Comparison of ENCODE assay signal across 8 mouse cellular contexts in the genomic region with DNA sequence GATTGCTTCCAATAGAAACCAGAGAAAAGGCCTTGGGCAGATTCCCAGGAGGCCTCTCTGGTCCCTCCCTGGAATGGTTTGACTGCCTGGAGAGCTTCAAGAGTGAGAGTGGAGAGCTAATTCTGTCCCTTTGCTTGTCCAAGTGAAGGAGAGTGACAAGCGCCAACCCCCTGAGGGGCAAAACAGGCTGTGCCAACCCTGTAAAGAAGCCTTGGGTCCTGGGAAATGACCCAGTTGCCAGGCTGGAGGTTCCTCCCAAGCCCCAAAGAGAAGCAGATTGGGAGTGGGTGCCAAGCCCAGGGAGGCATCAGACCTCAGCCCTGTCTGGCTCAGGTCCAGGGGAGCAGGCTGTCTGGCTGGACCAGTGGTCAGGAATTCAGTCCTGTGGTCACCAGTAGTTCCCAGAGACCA. TPM values are rescaled to one million over a fixed set of nuclear protein-coding genes. Genes with fewer than 3 reads are reported as not detected.
DNase-seq lines count a peak whose midpoint lies in the region; ATAC-seq and TF ChIP-seq lines count a peak whose summit lies in the region.

No protein-coding gene starts in this region.

- H3K36me3 ChIP-seq in megakaryocyte, embryonic 14.5 days (replicated peaks; ENCODE audit: low read length): peaks cover 61% of the 10 kb centered on the region

- WGBS in bone marrow, adult 2 months: 88% methylated on average over 1 of the region's 1 CpGs

- POLR2A ChIA-PET in Patski (lab: Charles Lee): interaction anchor here (0.6 to 2.6 kb wide), 10 partner anchors 19 to 94 kb away, joined by 3 to 11 read pairs (median 4); no protein-coding TSS in a partner anchor

- 0 out of 2 replicates have a peak overlapping the region, but pooled peaks have one; percentile 31 for H3K27ac ChIP-seq in bone marrow, adult 2 months (ENCODE audit: control insufficient read depth, insufficient read depth, low read depth, low read length, poor library complexity)

- no peak for TF ChIP-seq POLR2A in bone marrow, adult 2 months (IDR thresholded peaks at IDR 0.05; ENCODE audit: borderline replicate concordance, control insufficient read depth, low read depth, low read length)

- intact Hi-C loops in heart, postnatal 25 days (cut with DNase I): loop anchor here (2.0 kb wide), 1 partner anchor 35 kb away; no protein-coding TSS in a partner anchor

- no peak overlapping the region for H3K4me3 ChIP-seq in bone marrow, adult 2 months (replicated peaks; ENCODE audit: control insufficient read depth, low read depth, low read length)
- peak overlapping the region; percentile 25 for H3K4me3 ChIP-seq in megakaryocyte, embryonic 14.5 days (replicated peaks)

- no peaks in the 10 kb centered on the region; the same call in 1 of the 2 replicates for H3K4me1 ChIP-seq in bone marrow, adult 2 months (ENCODE audit: control insufficient read depth, insufficient read depth, low read length)
- H3K4me1 ChIP-seq in megakaryocyte, embryonic 14.5 days: peaks cover 92% of the 10 kb centered on the region

- CTCF ChIA-PET in Patski (lab: Charles Lee): interaction anchor here (0.7 to 3.2 kb wide), 11 partner anchors 13 to 196 kb away, joined by 3 to 9 read pairs (median 3); a partner anchor contains a TSS

- DNase-seq in Patski (ENCODE audit: low read depth, low spot score) (peak; percentile 99), MN1 (ENCODE audit: low spot score) (no peak)
- DNase-seq in frontal cortex, postnatal 10 days (ENCODE audit: low spot score in 2 of 2): peak; percentile 59 to 63
- peak; percentile 56 for DNase-seq in heart, postnatal 25 days (ENCODE audit: low spot score)
- peak; percentile 75 to 79 for DNase-seq in layer of hippocampus, postnatal 10 days (ENCODE audit: low spot score in 2 of 2)
- DNase-seq in urinary bladder, postnatal 14 days (ENCODE audit: low spot score): peak; percentile 80

- no peak for TF ChIP-seq CTCF in Patski (IDR thresholded peaks at IDR 0.05)
- no peak for TF ChIP-seq CTCF in bone marrow, adult 2 months (IDR thresholded peaks at IDR 0.05; ENCODE audit: control insufficient read depth, insufficient read depth, low read length)

- no peaks in the 10 kb centered on the region for H3K27me3 ChIP-seq in Patski
- H3K27me3 ChIP-seq in megakaryocyte, embryonic 14.5 days (replicated peaks): no peaks in the 10 kb centered on the region

- peak; percentile 72 for ATAC-seq in Patski

- in situ Hi-C loops in Patski (cut with MboI; ENCODE audit: low pct_unique_long_range_greater_than_20kb): no loop called here

- peaks cover 10% of the 10 kb centered on the region for H3K9me3 ChIP-seq in megakaryocyte, embryonic 14.5 days

RNA-seq across cellular contexts. Expression of a gene that starts 37.2 kb away (rescaled TPM):
- 281 TPM for polyA plus RNA-seq in Patski (2021)
- 24.5 and 58.7 TPM in 2 replicates for polyA plus RNA-seq in bone marrow, adult 2 months (2011; ENCODE audit: insufficient read depth, insufficient read length, low replicate concordance, missing spikeins)
- 100 to 1,000 TPM; 112 to 126 TPM for total RNA-seq in heart, postnatal 25 days (2021)
- total RNA-seq in layer of hippocampus, postnatal 10 days (2021): 10 to 100 TPM; 23.2 to 23.3 TPM
- 44.7 and 211 TPM in 2 replicates for polyA plus RNA-seq in megakaryocyte, embryonic 14.5 days (2012; ENCODE audit: insufficient read depth, low replicate concordance)
